Mouse (Mus musculus): Measurements from ENCODE around the gene Rbbp7.
"Not testable (repeated sequence)": the region's sequence is repeated elsewhere in the genome, so short reads cannot be mapped to it uniquely, and the experiment has no call there.

Gene Rbbp7

GRCm38 (mm10) chrX:162760115-162760942 is at the start of gene Rbbp7:
Gene Rbbp7, plus strand, starts transcription at chrX:162760402.
- peak; percentile 95 for DNase-seq

- DNase-seq = peak; percentile 57
Measured at GRCm38 (mm10) chrX:162717837-162718236, 42.4 kb upstream of the Rbbp7 start.

- peak; percentile 49 for DNase-seq
Measured at GRCm38 (mm10) chrX:162719615-162720014, 40.6 kb upstream of the Rbbp7 start.

- no peak for DNase-seq
Measured at GRCm38 (mm10) chrX:162727367-162727777, 32.8 kb upstream of the Rbbp7 start.

- no peak for DNase-seq
Measured at GRCm38 (mm10) chrX:162727795-162728194, 32.4 kb upstream of the Rbbp7 start.

- DNase-seq = no peak
Measured at GRCm38 (mm10) chrX:162728228-162728627, 32.0 kb upstream of the Rbbp7 start.

GRCm38 (mm10) chrX:162730031-162730430 is 30.2 kb upstream of the Rbbp7 start:
- DNase-seq = no peak

- DNase-seq = peak; percentile 68
Measured at GRCm38 (mm10) chrX:162734997-162735929, 24.9 kb upstream of the Rbbp7 start.

- DNase-seq = peak; percentile 19
Measured at GRCm38 (mm10) chrX:162736140-162736659, 24.0 kb upstream of the Rbbp7 start.

GRCm38 (mm10) chrX:162748696-162749420 is 11.3 kb upstream of the Rbbp7 start:
- no peak for DNase-seq

GRCm38 (mm10) chrX:162752418-162752817 is 7.8 kb upstream of the Rbbp7 start:
- no peak for DNase-seq

GRCm38 (mm10) chrX:162754314-162754713 is 5.9 kb upstream of the Rbbp7 start:
- no peak for DNase-seq

GRCm38 (mm10) chrX:162756058-162756457 is 4.1 kb upstream of the Rbbp7 start:
- DNase-seq = no peak

GRCm38 (mm10) chrX:162759251-162760114 is 719 bp upstream of the Rbbp7 start:
- DNase-seq = no peak

GRCm38 (mm10) chrX:162760958-162761515 is 835 bp downstream of the Rbbp7 start:
- DNase-seq = peak; percentile 50

GRCm38 (mm10) chrX:162761716-162762395 is 1.7 kb downstream of the Rbbp7 start:
- DNase-seq = peak; percentile 15

GRCm38 (mm10) chrX:162770726-162771125 is 10.5 kb downstream of the Rbbp7 start:
- DNase-seq = no peak

- DNase-seq = no peak
Measured at GRCm38 (mm10) chrX:162788372-162788771, 28.2 kb downstream of the Rbbp7 start.

GRCm38 (mm10) chrX:162791392-162791791 is 31.2 kb downstream of the Rbbp7 start:
- not testable (repeated sequence) for DNase-seq

- peak; percentile 48 for DNase-seq
Measured at GRCm38 (mm10) chrX:162800371-162800770, 40.2 kb downstream of the Rbbp7 start.

- no peak for DNase-seq
Measured at GRCm38 (mm10) chrX:162828016-162828415, 67.8 kb downstream of the Rbbp7 start.

All from kidney, postnatal 14 days (tissue).